Mouse (Mus musculus): ENCODE results near the gene Cygb. TPM values are rescaled to one million over a fixed set of nuclear protein-coding genes. Genes with fewer than 3 reads are reported as not detected.
A peak's percentile ranks its signal among the peaks of the same experiment; 100 is the strongest.

The Cygb gene
- polyA plus RNA-seq, 1 experiment from 2014 or later: 2.6 TPM

DNA sequence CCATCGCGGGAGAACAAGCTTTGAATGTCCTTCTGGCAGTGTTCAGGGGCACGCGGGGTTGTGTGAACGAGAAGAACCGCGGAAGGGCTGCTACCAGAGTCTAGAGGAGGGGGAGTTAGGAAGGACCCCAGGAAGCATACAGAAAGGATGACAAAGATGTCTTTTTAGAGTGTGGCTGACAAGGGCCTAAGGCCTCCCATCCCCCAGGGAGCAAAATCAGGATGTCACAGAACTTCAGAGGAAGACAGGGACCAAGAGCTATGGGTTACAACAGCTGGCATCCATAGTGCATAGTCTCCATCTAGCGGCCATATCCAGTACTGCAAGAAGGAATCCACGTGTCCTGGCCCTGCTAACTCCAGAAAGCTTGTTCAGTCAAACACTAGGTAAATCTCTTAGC is 25.4 kb downstream of the Cygb start:
- Histone ChIP-seq H3K27ac (replicated peaks) (no peak overlapping the region), H3K4me2 (no peak overlapping the region), H3K4me3 (no peak overlapping the region), H3K9me3 (no peaks in the 10 kb centered on the region), H3K9ac (no peak overlapping the region), H3K4me1 (peaks cover 55% of the 10 kb centered on the region), H3K27me3 (replicated peaks) (no peaks in the 10 kb centered on the region), H3K36me3 (no peaks in the 10 kb centered on the region)
- 43% methylated on average over 9 of the region's 9 CpGs for WGBS
- ATAC-seq (ENCODE audit: extremely low read depth, insufficient number of reproducible peaks, low FRiP score, low TSS enrichment): no peak

DNA sequence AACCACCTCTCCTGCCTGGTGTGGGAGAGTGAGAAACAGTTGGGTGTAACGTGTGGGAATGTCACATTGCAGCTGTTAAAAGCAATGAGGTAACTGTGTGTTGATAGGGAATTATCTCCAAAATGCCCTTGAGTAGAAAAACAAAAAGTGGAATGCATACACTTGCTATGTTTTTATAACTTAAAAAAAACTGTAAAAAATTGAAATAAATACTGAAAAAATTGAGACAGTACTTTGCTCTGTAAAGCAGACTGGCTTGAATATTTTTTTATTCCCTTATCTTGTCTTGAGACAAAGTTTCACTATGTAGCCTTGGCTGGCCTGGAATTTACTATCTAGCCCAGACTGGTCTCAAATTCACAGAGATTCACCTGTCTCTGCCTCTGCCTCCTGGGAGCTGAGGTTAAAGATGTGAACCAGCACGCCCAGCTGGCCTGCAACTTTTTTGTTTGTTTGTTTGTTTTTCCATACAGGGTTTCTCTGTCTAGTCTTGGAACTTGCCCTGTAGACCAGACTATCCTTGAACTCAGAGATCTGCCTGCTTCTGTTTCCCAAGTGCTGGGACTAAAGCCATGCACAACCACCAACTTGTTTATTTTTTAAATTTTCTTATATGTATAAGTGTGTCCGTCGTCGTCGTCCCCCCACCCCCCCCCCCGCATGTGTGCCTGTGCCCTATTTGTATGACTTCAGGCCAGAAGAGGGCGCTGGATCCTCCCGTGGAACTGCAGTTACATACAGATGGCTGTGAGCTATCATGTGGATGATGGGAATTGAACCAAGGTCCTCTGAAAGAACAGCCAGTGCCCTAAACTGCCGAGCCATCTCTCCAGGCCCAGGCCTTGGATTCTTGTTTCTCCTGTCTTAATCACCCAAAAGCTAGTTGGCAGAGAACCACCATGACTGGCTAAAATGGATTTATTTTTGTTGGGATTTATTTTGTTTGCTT is 26.8 kb downstream of the Cygb start:
- Histone ChIP-seq H3K27ac (replicated peaks) (peak overlapping the region; percentile 49; the same call in 1 of the 2 replicates), H3K9ac (no peak overlapping the region), H3K4me1 (peaks cover 69% of the 10 kb centered on the region), H3K9me3 (no peaks in the 10 kb centered on the region), H3K36me3 (no peaks in the 10 kb centered on the region), H3K4me2 (no peak overlapping the region), H3K27me3 (replicated peaks) (no peaks in the 10 kb centered on the region), H3K4me3 (no peak overlapping the region)
- WGBS: 36% methylated on average over 10 of the region's 10 CpGs
- no peak for ATAC-seq (ENCODE audit: extremely low read depth, insufficient number of reproducible peaks, low FRiP score, low TSS enrichment)

DNA sequence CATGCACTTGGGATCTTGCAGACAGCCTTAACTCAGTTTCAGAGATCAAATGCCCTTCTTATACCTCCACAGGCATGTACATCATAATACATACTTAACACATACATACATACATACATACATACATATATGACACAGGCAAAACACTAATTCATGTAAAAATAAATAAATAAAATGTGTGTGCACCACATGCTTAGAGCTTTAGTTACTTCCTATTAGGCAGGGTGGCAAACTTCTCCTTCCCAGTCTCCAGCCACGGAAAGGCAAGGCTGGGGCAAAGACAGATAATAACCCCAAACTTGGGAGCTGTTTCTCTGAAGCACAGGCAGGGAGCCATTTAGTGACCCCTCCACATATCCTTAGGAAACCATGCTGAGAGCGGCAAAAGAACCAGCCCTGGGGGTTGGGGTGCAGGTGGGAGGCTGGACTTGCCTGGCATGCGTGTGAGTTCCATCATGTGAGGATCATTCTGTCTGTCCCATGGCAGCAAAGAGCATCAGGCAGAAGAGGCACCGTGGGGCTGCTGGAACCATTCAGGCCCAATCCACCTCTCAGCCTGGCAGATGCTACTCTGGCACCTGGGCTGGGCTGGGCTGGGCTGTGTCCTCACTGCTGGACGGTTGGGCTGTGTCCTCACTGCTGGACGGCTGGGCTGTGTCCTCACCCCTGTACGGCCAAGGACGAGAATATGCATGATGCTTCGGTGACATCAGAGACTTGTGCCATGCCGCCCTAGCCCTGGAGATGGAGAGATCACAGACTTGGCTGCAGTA is 27.6 kb downstream of the Cygb start, which contains the start of gene Rhbdf2:
TSS of gene Rhbdf2 (minus strand) at position 721 of the 773 bp plus-strand sequence.
- ATAC-seq (ENCODE audit: extremely low read depth, insufficient number of reproducible peaks, low FRiP score, low TSS enrichment): no peak
- H3K9me3 ChIP-seq: no peaks in the 10 kb centered on the region
- H3K4me2 ChIP-seq: no peak within 1 kb of the TSS
- 40% methylated on average over 10 of the region's 10 CpGs for WGBS
- H3K4me1 ChIP-seq: peaks cover 77% of the 10 kb centered on the region
- no peak within 1 kb of the TSS for H3K9ac ChIP-seq
- H3K4me3 ChIP-seq: no peak within 1 kb of the TSS
- H3K27me3 ChIP-seq (replicated peaks): no peaks in the 10 kb centered on the region
- H3K36me3 ChIP-seq: no peaks in the 10 kb centered on the region
- H3K27ac ChIP-seq (replicated peaks): peak within 1 kb of the TSS; percentile 49; the same call in 1 of the 2 replicates

DNA sequence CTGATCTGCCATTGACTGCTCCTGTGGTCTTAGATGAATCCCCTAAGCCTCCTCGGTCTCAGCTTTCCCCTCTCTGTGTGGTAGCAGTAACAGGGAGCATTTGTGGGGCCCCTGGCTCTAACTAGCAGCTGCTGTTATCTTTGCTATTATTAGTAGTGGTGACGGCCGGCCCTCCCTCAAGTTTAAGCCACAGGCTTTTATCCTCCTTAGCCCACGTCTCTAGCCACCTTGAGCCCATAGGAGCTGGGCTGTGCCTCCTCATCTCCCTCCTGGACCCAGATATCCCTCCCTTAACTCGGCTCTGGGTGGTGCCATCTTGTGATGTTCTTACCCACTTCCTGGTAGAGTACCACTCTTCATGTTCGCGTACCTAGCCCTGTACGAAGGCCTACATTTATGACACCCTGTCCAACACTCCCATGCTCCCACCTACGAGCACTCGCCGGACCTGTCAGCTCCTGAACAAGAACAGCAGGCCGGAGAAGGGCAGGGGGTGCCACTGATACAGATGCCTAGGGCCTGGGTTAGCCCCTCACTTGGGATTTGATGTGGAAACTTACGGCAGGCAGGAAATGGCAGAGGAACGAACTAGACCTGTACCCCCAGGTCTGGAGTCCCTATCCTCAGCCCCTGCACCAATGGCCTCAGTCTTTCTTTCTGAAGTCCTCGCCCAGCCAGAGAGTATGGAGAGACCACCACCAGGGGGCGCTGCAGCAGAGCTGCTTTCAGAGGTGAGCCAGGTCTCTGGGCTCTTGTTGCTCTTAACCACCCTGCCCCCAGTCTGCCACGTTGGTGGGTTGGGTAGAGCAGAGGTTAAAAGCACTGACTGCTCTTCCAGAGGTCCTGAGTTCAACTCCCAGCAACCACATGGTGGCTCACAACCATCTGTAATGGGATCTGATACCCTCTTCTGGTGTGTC is 28.8 kb downstream of the Cygb start:
- H3K4me1 ChIP-seq: peaks cover 82% of the 10 kb centered on the region
- H3K27me3 ChIP-seq (replicated peaks): no peaks in the 10 kb centered on the region
- H3K4me2 ChIP-seq: peak overlapping the region; percentile 77
- WGBS: 49% methylated on average over 17 of the region's 17 CpGs
- no peak for ATAC-seq (ENCODE audit: extremely low read depth, insufficient number of reproducible peaks, low FRiP score, low TSS enrichment)
- H3K4me3 ChIP-seq: peak overlapping the region; percentile 67; the same call in 1 of the 2 replicates
- no peaks in the 10 kb centered on the region for H3K36me3 ChIP-seq
- peak overlapping the region; percentile 83 for H3K9ac ChIP-seq
- H3K27ac ChIP-seq (replicated peaks): peak overlapping the region; percentile 70
- no peaks in the 10 kb centered on the region for H3K9me3 ChIP-seq

DNA sequence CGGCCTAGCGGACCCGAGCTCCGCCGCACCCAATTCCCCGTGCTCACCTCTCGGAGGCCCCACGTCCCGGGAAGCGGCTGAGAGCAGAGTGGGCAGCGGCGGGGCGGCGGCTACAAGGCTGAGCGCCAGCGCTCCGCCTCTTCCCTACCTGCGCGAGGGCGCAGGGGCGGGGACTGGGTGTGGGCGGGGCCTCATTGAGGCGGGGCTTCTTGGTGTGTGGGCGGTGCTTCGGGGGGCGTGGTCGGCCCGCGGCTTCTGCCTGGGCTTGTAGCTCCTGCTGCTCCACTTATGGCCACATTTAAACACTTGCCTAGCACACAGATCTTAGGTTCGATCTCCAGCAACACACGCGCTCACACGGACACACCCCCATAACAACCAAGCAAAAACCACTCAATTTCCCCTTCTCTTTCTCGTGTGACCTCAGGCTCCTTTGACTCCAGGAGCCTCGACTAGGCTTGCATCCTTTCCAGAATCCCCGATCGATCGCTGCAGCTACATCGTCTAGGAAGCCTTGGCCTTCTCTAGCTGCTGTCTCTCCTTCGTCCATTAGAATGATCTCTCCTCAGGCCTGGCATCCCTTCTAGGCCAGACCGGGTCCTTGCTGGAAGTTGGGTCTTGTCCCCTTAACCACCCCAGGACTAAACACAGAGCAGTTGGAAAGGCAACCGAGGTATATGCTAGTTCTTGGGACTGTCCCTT is 29.8 kb downstream of the Cygb start:
- Histone ChIP-seq H3K36me3 (no peaks in the 10 kb centered on the region), H3K4me2 (peak overlapping the region; percentile 77), H3K4me1 (peaks cover 82% of the 10 kb centered on the region), H3K27ac (replicated peaks) (peak overlapping the region; percentile 70), H3K9me3 (no peaks in the 10 kb centered on the region), H3K27me3 (replicated peaks) (no peaks in the 10 kb centered on the region), H3K9ac (peak overlapping the region; percentile 83), H3K4me3 (peak overlapping the region; percentile 67)
- ATAC-seq (ENCODE audit: extremely low read depth, insufficient number of reproducible peaks, low FRiP score, low TSS enrichment): peak; percentile 78
- 11% methylated on average over 42 of the region's 42 CpGs for whole genome bisulfite sequencing

DNA sequence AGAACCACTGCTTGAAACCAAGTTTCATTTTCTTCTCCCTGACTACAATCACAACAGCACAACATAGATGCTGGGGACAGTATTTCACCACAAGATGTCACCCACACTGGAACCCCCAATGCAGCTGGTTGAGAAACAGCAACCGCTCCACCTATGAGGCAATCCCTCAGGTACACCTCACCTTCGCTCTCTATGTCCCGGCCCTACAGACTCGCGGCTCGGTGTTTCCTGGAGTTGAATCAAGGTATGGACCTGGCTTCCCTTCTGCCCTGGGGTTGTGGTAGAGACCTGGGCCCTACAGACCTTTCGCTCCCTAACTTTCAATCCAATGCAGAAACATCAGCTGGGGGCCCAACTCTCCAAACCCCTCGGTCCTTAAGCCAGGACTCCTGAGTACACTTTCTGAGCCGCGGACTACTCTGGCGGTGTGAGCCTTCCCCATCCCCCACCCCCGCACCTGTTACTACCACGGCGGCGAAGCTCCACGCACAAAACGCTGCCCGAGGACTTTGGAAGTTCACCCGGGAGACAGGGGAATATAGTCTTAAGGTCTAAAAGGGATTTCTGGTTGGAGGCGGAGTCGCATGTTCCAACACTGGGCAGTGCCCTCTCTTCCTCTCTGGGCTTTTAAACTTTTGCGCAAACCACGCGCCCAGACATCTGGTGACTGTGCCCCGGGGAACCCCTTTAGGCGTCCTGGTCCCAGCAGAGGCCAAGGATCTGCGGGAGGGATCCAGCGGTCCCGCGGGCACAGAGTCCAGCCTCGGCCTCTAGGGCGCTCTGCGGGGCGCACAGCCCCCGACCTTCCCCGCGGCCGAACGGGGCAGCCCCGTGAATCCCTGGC is 30.6 kb downstream of the Cygb start:
- Histone ChIP-seq H3K27ac (replicated peaks) (peak overlapping the region; percentile 29; the same call in 1 of the 2 replicates), H3K4me2 (peak overlapping the region; percentile 77), H3K9ac (peak overlapping the region; percentile 83), H3K4me1 (peaks cover 84% of the 10 kb centered on the region), H3K9me3 (no peaks in the 10 kb centered on the region), H3K4me3 (peak overlapping the region; percentile 67), H3K27me3 (replicated peaks) (no peaks in the 10 kb centered on the region), H3K36me3 (no peaks in the 10 kb centered on the region)
- 7% methylated on average over 38 of the region's 40 CpGs for WGBS
- ATAC-seq (ENCODE audit: extremely low read depth, insufficient number of reproducible peaks, low FRiP score, low TSS enrichment): no peak; the same call in 1 of the 2 replicates

DNA sequence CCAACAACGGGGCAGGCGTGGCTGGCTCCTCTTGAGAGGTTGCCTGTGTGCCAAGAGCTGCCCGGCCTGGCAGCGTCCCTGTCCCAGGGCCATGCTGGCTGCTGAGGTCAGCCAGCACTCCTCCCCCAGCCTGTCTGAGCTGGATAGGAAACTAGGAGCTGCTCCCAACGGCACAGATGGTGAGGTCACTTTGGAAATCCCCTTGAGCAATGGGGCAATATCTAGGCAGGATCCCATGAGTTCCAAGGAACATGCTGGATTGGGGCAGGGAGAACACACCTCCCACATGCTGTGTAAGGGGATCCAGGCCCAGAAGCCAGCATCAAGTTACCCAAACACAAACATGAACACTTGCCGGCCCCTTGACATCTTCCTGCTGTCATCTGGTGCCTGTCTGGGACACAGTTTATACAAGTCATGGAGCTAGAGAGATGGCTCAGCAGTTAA is 32.8 kb downstream of the Cygb start:
- Histone ChIP-seq H3K27me3 (replicated peaks) (no peaks in the 10 kb centered on the region), H3K4me2 (peak overlapping the region; percentile 77), H3K9me3 (no peaks in the 10 kb centered on the region), H3K27ac (replicated peaks) (peak overlapping the region; percentile 69), H3K4me1 (peaks cover 92% of the 10 kb centered on the region), H3K4me3 (no peak overlapping the region), H3K9ac (peak overlapping the region; percentile 54), H3K36me3 (no peaks in the 10 kb centered on the region)
- ATAC-seq (ENCODE audit: extremely low read depth, insufficient number of reproducible peaks, low FRiP score, low TSS enrichment): no peak
- 20% methylated on average over 6 of the region's 6 CpGs for WGBS

DNA sequence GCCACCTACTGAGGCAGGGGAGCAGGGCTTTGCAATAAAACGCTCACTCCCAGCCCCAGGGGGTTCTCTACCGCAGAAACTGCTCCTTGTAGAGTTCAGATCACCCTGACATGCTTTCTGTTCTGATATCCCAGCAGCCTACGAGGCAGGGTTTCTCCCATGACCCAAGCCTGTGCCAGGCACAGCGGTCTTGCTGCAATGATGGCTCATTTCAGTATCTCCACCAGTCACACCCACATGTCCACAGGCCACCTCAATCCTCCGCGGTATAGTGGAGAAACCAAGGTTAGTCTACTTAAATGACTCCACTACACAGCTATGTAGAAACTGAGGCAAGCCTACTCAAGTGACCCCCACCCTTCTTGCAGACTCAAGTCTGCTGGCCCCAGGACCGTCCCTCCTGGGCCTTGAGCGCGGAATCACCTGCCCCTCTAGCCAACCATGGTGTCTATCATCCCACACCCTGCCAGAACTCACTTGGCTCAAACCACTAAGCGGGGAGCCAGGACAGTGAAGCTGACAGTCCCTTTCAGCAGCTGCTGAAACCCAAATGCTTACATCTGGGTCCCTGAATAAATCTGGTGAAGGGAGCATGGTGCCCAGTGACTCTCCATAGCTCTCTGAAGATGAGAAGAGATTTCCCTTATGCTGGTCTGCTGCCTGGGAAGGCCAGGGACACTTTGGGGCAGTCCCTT is 33.4 kb downstream of the Cygb start:
- Histone ChIP-seq H3K27ac (replicated peaks) (peak overlapping the region; percentile 69), H3K4me2 (peak overlapping the region; percentile 77), H3K27me3 (replicated peaks) (no peaks in the 10 kb centered on the region), H3K4me1 (peaks cover 92% of the 10 kb centered on the region), H3K9ac (peak overlapping the region; percentile 54; the same call in 1 of the 2 replicates), H3K4me3 (no peak overlapping the region; the same call in 1 of the 2 replicates), H3K9me3 (no peaks in the 10 kb centered on the region), H3K36me3 (no peaks in the 10 kb centered on the region)
- WGBS: 57% methylated on average over 10 of the region's 10 CpGs
- ATAC-seq (ENCODE audit: extremely low read depth, insufficient number of reproducible peaks, low FRiP score, low TSS enrichment): no peak

DNA sequence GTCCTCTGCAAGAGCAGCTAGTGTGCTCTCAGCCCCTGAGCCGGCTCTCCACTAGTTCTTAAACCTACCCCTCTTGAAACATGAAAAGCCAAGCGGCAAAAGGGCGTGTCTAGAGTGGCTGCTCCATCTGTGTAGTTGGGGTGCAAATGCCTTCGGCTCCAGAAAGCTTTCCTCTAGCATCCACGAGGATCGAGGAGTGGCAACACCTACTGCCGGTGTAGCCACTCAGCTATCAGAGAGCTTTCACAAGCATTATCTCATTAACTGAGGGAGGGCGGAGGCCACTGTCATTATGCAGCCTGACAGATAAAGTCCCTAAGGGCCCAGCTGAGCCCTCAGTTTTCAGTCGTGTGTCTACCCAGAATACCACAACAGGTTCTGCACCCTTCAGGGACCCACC is 34.0 kb downstream of the Cygb start:
- H3K27me3 ChIP-seq (replicated peaks): no peaks in the 10 kb centered on the region
- ATAC-seq (ENCODE audit: extremely low read depth, insufficient number of reproducible peaks, low FRiP score, low TSS enrichment): no peak
- H3K4me1 ChIP-seq: peaks cover 92% of the 10 kb centered on the region
- peak overlapping the region; percentile 69; the same call in 1 of the 2 replicates for H3K27ac ChIP-seq (replicated peaks)
- peak overlapping the region; percentile 77 for H3K4me2 ChIP-seq
- 16% methylated on average over 9 of the region's 9 CpGs for WGBS
- no peaks in the 10 kb centered on the region for H3K36me3 ChIP-seq
- H3K4me3 ChIP-seq: no peak overlapping the region
- no peaks in the 10 kb centered on the region for H3K9me3 ChIP-seq
- peak overlapping the region; percentile 52; the same call in 1 of the 2 replicates for H3K9ac ChIP-seq
